Mouse (Mus musculus): ENCODE results near the gene Doc2b. TPM values are rescaled to one million over a fixed set of nuclear protein-coding genes. Genes with fewer than 3 reads are reported as not detected.

The Doc2b gene
- 22.5 TPM for polyA plus RNA-seq (2015; fragmentation: Illumina TruSeq; extraction: RNeasy Lipid Tissue Mini Kit (QIAGEN cat#74804); ENCODE audit: low read depth, low replicate concordance)

DNA sequence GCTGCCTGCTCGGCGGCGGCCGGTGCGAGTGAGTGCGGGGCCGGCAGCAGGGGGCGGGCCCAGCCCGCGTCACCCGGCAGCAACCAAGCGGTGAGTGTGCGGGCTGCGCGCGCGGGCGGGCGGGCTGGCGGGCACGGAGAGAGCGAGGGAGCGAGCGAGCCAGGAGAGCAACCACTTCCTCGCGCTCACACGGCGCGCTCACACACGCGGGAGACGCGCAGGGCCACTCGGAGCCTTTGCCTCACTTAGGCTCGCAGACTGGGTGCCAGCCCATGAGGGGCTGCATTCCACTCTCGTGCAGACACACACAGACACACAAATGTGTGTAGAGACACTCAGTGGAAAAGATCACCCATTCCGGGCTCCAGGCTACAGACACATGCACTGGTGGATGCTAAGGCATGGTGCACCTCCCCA, at the start of gene Doc2b:
Gene Doc2b (minus strand): TSS at position 21 of the 417 bp plus-strand sequence.

DNA sequence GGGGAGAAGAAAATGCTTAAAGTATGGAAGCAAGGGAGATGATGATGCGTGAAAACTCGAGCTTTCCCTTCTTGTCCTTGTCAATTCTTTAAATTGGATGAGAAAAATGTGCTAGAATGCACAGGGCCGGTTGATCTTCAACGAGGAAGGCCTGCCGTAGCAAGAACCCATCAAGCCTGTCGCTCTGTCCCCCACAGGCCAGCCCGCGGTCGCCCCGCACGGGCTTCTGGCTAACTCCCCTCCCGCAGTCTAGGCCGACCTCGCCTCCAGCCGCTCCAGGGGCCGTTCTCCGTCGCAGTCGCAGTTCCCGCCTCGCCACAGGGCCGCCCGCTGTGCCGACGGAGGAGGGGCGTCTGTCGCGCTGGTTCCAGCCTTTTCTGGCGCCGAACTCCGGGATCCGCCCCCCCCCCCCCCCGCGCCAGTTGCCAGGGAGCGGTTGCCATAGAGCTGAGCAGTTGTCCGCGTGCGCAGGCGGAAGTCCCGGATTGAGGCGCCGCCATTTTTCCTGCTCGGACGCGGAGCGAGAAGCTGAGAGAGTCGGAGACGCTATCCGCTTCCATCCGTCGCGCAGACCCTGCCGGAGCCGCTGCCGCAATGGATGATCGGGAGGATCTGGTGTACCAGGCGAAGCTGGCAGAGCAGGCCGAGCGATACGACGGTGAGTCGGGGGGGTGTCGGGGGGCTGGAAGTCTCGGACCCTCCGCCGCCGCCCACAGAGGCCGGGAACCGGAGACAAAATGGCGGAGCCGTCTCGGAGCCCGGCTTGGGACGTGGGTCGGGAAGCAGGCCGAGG, 63.2 kb downstream of the Doc2b start, which contains the start of gene Ywhae:
Gene Ywhae (plus strand): TSS at position 436 of the 793 bp plus-strand sequence.

Other genes with a start within 250 kb of the Doc2b start
- gene Pitpna, start 208.0 kb downstream of the Doc2b start, polyA plus RNA-seq (2015; fragmentation: Illumina TruSeq; extraction: RNeasy Lipid Tissue Mini Kit (QIAGEN cat#74804); ENCODE audit: low read depth, low replicate concordance), result 282 TPM
- 39.6 TPM for gene Inpp5k, start 165.1 kb downstream of the Doc2b start, polyA plus RNA-seq (2015; fragmentation: Illumina TruSeq; extraction: RNeasy Lipid Tissue Mini Kit (QIAGEN cat#74804); ENCODE audit: low read depth, low replicate concordance)
- gene Myo1c, start 145.5 kb downstream of the Doc2b start, polyA plus RNA-seq (2015; fragmentation: Illumina TruSeq; extraction: RNeasy Lipid Tissue Mini Kit (QIAGEN cat#74804); ENCODE audit: low read depth, low replicate concordance), result 12.5 TPM
- 122 TPM for gene Crk, start 116.8 kb downstream of the Doc2b start, polyA plus RNA-seq (2015; fragmentation: Illumina TruSeq; extraction: RNeasy Lipid Tissue Mini Kit (QIAGEN cat#74804); ENCODE audit: low read depth, low replicate concordance)
- 1,053 TPM for gene Ywhae, start 63.2 kb downstream of the Doc2b start, polyA plus RNA-seq (2015; fragmentation: Illumina TruSeq; extraction: RNeasy Lipid Tissue Mini Kit (QIAGEN cat#74804); ENCODE audit: low read depth, low replicate concordance)
- gene Rph3al, start 142.4 kb upstream of the Doc2b start, polyA plus RNA-seq (2015; fragmentation: Illumina TruSeq; extraction: RNeasy Lipid Tissue Mini Kit (QIAGEN cat#74804); ENCODE audit: low read depth, low replicate concordance), result 2.4 TPM
- 6.2 TPM for gene 1700016K19Rik, start 203.9 kb upstream of the Doc2b start, polyA plus RNA-seq (2015; fragmentation: Illumina TruSeq; extraction: RNeasy Lipid Tissue Mini Kit (QIAGEN cat#74804); ENCODE audit: low read depth, low replicate concordance)
- 10.1 TPM for gene Rflnb, start 231.7 kb upstream of the Doc2b start, polyA plus RNA-seq (2015; fragmentation: Illumina TruSeq; extraction: RNeasy Lipid Tissue Mini Kit (QIAGEN cat#74804); ENCODE audit: low read depth, low replicate concordance)